Mouse (Mus musculus) intestine, embryonic 16.5 days (tissue): ENCODE data around the gene Abcg8. TPM values are rescaled to one million over a fixed set of nuclear protein-coding genes. Genes with fewer than 3 reads are reported as not detected.

ENCODE experiments used
- ATAC-seq: fragments of 200-750 bp; cut with Nextera tagmentation; 2 replicates; pipeline ENCODE4 v1.8.0; 2017; ENCODE audit warnings: moderate TSS enrichment, moderate library complexity
- H3K27ac ChIP-seq: fragments of 300-500 bp; sonication (generic); 2 replicates; pipeline ENCODE4 v1.5.1; 2014; ENCODE audit warnings: mild to moderate bottlenecking, low read length
- H3K27me3 ChIP-seq: fragments of 300-500 bp; sonication (generic); replicated peaks from 2 replicates; pipeline ENCODE4 v1.6.1; 2014; ENCODE audit warnings: low read length, control low read depth, mixed read lengths; ENCODE audit not compliant: control insufficient read depth, insufficient read depth
- H3K36me3 ChIP-seq: fragments of 300-500 bp; sonication (generic); 2 replicates; pipeline ENCODE4 v1.6.1; 2014; ENCODE audit warnings: low read length, control low read depth; ENCODE audit not compliant: control insufficient read depth, insufficient read depth
- H3K4me1 ChIP-seq: fragments of 300-500 bp; sonication (generic); 2 replicates; pipeline ENCODE4 v1.6.1; 2014; ENCODE audit warnings: low read length, control low read depth, mixed read lengths; ENCODE audit not compliant: control insufficient read depth, insufficient read depth
- H3K4me2 ChIP-seq: fragments of 300-500 bp; sonication (generic); 2 replicates; pipeline ENCODE4 v1.6.1; 2014; ENCODE audit warnings: low read depth, low read length, control low read depth
- H3K4me3 ChIP-seq: fragments of 300-500 bp; sonication (generic); 2 replicates; pipeline ENCODE4 v1.5.1; 2014; ENCODE audit warnings: mild to moderate bottlenecking, low read length
- H3K9ac ChIP-seq: fragments of 300-500 bp; sonication (generic); 2 replicates; pipeline ENCODE4 v1.6.1; 2014; ENCODE audit warnings: low read depth, low read length
- H3K9me3 ChIP-seq: fragments of 300-500 bp; sonication (generic); 2 replicates; pipeline ENCODE4 v1.6.1; 2016; ENCODE audit warnings: low read length, control low read depth; ENCODE audit not compliant: control insufficient read depth
- WGBS: fragments of 180-500 bp; shearing (Covaris S2); extraction: QIAGEN DNeasy Blood & Tissue Kit; methylation state at CpG from one replicate; pipeline ENCODE4 v1.1.7; 2014; 5-methylcytosine and 5-hydroxymethylcytosine counted together
- polyA plus RNA-seq: library from polyadenylated mRNA; unstranded; fragments of >200 nt; fragmentation: Nextera tagmentation; extraction: Ambion mirVana; gene quantifications from 2 replicates; pipeline ENCODE4 v1.2.1, GENCODE M21; 2015

The Abcg8 gene
- polyA plus RNA-seq, 1 experiment from 2014 or later: 1.2 TPM

- no peaks in the 10 kb centered on the region for H3K9me3 ChIP-seq
Measured at GRCm38 (mm10) chr17:84641893-84642292, 34.2 kb upstream of the Abcg8 start.

DNA sequence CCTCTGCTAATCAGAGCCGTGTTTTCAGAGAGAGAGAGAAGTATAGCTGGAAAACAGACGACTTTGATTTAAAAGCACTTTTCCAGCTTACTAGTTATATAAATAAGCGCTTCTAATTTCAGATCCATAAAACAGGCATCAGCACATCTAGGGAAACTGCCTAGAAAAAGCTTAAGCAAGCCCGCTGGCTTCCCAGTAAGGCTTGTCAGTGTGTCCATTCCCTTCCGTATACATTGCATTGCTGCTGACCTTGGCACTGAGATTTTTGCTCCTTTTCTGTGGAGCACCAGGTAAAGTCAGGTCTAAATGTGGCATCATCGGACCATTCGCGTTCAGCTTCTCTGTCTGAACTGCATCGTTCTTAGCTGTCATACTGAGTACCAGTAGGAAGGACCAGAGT lies 33.8 kb upstream of the Abcg8 start:
- H3K27me3 ChIP-seq: no peaks in the 10 kb centered on the region
- 73% methylated on average over 9 of the region's 9 CpGs for WGBS
- ATAC-seq: no peak
- peaks cover 9% of the 10 kb centered on the region for H3K4me1 ChIP-seq
- no peaks in the 10 kb centered on the region for H3K9me3 ChIP-seq
- H3K9ac ChIP-seq: no peak overlapping the region
- H3K4me3 ChIP-seq: no peak overlapping the region
- no peak overlapping the region for H3K4me2 ChIP-seq
- H3K36me3 ChIP-seq: no peaks in the 10 kb centered on the region
- H3K27ac ChIP-seq: no peak overlapping the region

More at GRCm38 (mm10) chr17:84641893-84642292, 34.2 kb upstream of the Abcg8 start:
- ATAC-seq: no peak
- H3K4me1 ChIP-seq: peaks cover 9% of the 10 kb centered on the region
- no peak overlapping the region for H3K4me2 ChIP-seq
- H3K27ac ChIP-seq: no peak overlapping the region
- no peak overlapping the region for H3K4me3 ChIP-seq
- no peak overlapping the region for H3K9ac ChIP-seq
- no peaks in the 10 kb centered on the region for H3K36me3 ChIP-seq
- H3K27me3 ChIP-seq: no peaks in the 10 kb centered on the region
- 40% methylated on average over 3 of the region's 3 CpGs for WGBS

DNA sequence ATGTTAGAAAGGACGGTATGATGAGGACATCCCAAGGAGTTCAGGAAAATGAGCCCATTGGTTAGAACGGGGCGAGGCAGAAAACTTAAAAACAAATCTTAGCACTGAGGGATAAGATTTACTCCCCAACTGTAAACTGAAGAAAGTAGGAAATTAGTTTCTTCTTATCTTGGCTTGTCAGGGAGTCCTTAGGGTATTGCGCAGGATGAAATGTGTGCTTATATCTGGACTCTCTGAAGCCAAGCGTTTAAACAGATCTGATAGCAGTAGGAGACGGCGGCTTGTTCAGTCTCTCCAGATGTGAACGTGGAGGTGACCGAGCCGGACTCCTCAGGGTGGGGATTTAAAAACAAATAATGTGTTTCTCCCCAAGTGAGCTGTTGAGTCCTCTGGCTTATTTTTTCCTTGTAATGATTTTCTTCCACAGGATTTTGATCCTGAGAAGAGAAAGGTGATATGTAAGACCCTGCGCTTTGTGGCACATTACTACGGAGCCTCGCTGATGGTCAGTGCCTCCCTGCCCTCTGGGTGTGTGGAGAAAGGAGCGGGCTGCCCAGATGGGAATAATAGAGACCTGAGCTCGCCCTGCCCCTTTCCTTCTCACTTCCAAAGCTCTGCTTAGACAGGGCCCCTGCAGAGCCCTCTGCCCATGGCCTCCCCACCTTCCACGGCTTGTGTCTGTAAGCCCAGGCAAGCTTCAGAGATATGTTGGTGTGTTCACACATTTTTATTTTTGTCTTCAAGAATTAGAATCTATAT lies 31.6 kb upstream of the Abcg8 start:
- Histone ChIP-seq H3K9ac (no peak overlapping the region), H3K27ac (no peak overlapping the region), H3K4me2 (no peak overlapping the region), H3K4me3 (no peak overlapping the region), H3K27me3 (no peaks in the 10 kb centered on the region), H3K4me1 (peaks cover 9% of the 10 kb centered on the region), H3K36me3 (no peaks in the 10 kb centered on the region), H3K9me3 (no peaks in the 10 kb centered on the region)
- 57% methylated on average over 16 of the region's 16 CpGs for WGBS
- ATAC-seq: no peak

DNA sequence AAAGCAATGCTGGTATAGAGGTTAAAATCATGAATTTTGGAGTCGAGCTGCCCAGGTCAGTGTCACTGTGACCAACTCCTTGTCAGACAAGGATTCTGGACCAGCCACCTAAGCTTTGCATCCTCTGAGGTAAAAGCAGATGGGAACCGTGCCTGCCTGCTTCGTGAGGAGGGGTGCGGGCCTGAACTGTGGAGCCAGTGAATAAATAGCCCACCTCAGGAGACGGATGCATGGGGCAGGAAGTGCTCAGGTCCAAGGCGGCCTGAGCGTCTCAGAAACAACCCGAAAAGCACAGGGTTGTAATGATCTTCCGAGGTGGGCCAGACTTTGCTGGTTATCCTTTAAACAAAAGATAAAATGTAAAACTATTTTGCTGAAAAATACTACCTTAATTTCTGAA lies 31.0 kb upstream of the Abcg8 start:
- no peaks in the 10 kb centered on the region for H3K9me3 ChIP-seq
- peaks cover 11% of the 10 kb centered on the region for H3K4me1 ChIP-seq
- WGBS: 42% methylated on average over 9 of the region's 9 CpGs
- ATAC-seq: no peak
- no peak overlapping the region for H3K27ac ChIP-seq
- H3K9ac ChIP-seq: no peak overlapping the region
- H3K27me3 ChIP-seq: no peaks in the 10 kb centered on the region
- no peaks in the 10 kb centered on the region for H3K36me3 ChIP-seq
- no peak overlapping the region for H3K4me2 ChIP-seq
- no peak overlapping the region for H3K4me3 ChIP-seq

- Histone ChIP-seq H3K9ac (no peak overlapping the region), H3K9me3 (no peaks in the 10 kb centered on the region), H3K27me3 (no peaks in the 10 kb centered on the region), H3K27ac (no peak overlapping the region), H3K4me3 (no peak overlapping the region), H3K36me3 (no peaks in the 10 kb centered on the region), H3K4me2 (no peak overlapping the region), H3K4me1 (peaks cover 13% of the 10 kb centered on the region)
- ATAC-seq: no peak
- 18% methylated on average over 4 of the region's 7 CpGs for WGBS
Measured at GRCm38 (mm10) chr17:84645894-84646293, 30.2 kb upstream of the Abcg8 start.

GRCm38 (mm10) chr17:84646477-84646876 lies 29.6 kb upstream of the Abcg8 start:
- no peak overlapping the region for H3K27ac ChIP-seq
- no peak overlapping the region for H3K9ac ChIP-seq
- no peak overlapping the region for H3K4me2 ChIP-seq
- peaks cover 13% of the 10 kb centered on the region for H3K4me1 ChIP-seq
- WGBS: 53% methylated on average over 2 of the region's 2 CpGs
- no peaks in the 10 kb centered on the region for H3K27me3 ChIP-seq
- H3K36me3 ChIP-seq: no peaks in the 10 kb centered on the region
- no peaks in the 10 kb centered on the region for H3K9me3 ChIP-seq
- no peak overlapping the region for H3K4me3 ChIP-seq
- no peak for ATAC-seq

- Histone ChIP-seq H3K9me3 (no peaks in the 10 kb centered on the region), H3K4me2 (no peak overlapping the region), H3K4me1 (peaks cover 13% of the 10 kb centered on the region), H3K4me3 (no peak overlapping the region), H3K9ac (no peak overlapping the region), H3K27me3 (no peaks in the 10 kb centered on the region), H3K27ac (no peak overlapping the region), H3K36me3 (no peaks in the 10 kb centered on the region)
- ATAC-seq: no peak
- 73% methylated on average over 4 of the region's 4 CpGs for WGBS
Measured at GRCm38 (mm10) chr17:84647630-84648029, 28.5 kb upstream of the Abcg8 start.

- H3K9ac ChIP-seq: no peak overlapping the region
- no peak overlapping the region for H3K27ac ChIP-seq
- 71% methylated on average over 9 of the region's 9 CpGs for WGBS
- no peak overlapping the region for H3K4me3 ChIP-seq
- H3K4me1 ChIP-seq: peaks cover 13% of the 10 kb centered on the region
- no peaks in the 10 kb centered on the region for H3K36me3 ChIP-seq
- H3K9me3 ChIP-seq: no peaks in the 10 kb centered on the region
- no peaks in the 10 kb centered on the region for H3K27me3 ChIP-seq
- H3K4me2 ChIP-seq: no peak overlapping the region
- peak; percentile 89 for ATAC-seq
Measured at GRCm38 (mm10) chr17:84650302-84651017, 25.6 kb upstream of the Abcg8 start.

- Histone ChIP-seq H3K9me3 (no peaks in the 10 kb centered on the region), H3K9ac (no peak overlapping the region), H3K27ac (no peak overlapping the region), H3K4me3 (no peak overlapping the region), H3K4me2 (no peak overlapping the region), H3K27me3 (no peaks in the 10 kb centered on the region), H3K36me3 (no peaks in the 10 kb centered on the region), H3K4me1 (peaks cover 6% of the 10 kb centered on the region; the same call in 1 of the 2 replicates)
- WGBS: 91% methylated on average over 9 of the region's 9 CpGs
- no peak for ATAC-seq
Measured at GRCm38 (mm10) chr17:84653544-84653943, 22.6 kb upstream of the Abcg8 start.
